Mouse (Mus musculus) hematopoietic stem cell, adult 5-6 weeks (primary cell): ENCODE data around the gene Tfdp1. TPM values are rescaled to one million over a fixed set of nuclear protein-coding genes. Genes with fewer than 3 reads are reported as not detected.
A peak's percentile ranks its signal among the peaks of the same experiment; 100 is the strongest.

Source experiments
- ATAC-seq, 2 experiments: fragments of 125-278 bp in 1 of 2; replicated peaks in 1 of 2; 2 replicates each; pipeline ENCODE4 v1.8.0; 2016 to 2017; ENCODE audit warnings: inconsistent platforms in 2 of 2, mild to moderate bottlenecking in 2 of 2, moderate number of reproducible peaks in 2 of 2, low read depth in 1 of 2, moderate TSS enrichment in 1 of 2; ENCODE audit not compliant: low FRiP score in 2 of 2, poor library complexity in 2 of 2, severe bottlenecking in 2 of 2, insufficient read depth in 1 of 2, low TSS enrichment in 1 of 2
- total RNA-seq: library from RNA; stranded (forward); fragments of 172-1452, 232-1000 nt; gene quantifications from 2 replicates; pipeline ENCODE4 v1.2.3, GENCODE M21; 2017

Gene Tfdp1
- 110 and 129 TPM in 2 replicates for total RNA-seq

GRCm38 (mm10) chr8:13338255-13338860 lies at the start of gene Tfdp1:
Gene Tfdp1, plus strand, starts transcription at chr8:13338751.
- peak; percentile 53 to 61 for ATAC-seq

DNA sequence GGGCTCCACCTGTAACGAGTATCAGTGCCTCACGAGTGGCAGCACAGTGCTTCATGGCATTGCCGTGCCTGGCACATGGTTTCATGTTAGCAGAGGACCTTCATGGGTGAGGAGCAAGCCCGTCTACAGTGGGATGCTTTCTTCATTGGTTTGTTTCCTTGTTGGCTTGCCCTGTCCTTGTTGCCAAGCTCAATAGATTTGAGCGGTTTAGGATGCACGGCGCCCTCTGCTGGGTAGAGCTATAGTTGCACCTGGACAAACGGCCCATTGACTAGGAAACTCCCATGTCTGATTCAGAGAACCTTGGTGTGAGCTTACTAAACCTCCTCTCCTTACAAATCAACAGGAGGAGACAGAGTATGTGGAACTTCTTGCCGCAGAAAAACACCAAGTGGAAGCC lies 46.2 kb upstream of the Tfdp1 start:
- ATAC-seq: peak; percentile 52 to 61; a peak in 3 of 4 replicates

DNA sequence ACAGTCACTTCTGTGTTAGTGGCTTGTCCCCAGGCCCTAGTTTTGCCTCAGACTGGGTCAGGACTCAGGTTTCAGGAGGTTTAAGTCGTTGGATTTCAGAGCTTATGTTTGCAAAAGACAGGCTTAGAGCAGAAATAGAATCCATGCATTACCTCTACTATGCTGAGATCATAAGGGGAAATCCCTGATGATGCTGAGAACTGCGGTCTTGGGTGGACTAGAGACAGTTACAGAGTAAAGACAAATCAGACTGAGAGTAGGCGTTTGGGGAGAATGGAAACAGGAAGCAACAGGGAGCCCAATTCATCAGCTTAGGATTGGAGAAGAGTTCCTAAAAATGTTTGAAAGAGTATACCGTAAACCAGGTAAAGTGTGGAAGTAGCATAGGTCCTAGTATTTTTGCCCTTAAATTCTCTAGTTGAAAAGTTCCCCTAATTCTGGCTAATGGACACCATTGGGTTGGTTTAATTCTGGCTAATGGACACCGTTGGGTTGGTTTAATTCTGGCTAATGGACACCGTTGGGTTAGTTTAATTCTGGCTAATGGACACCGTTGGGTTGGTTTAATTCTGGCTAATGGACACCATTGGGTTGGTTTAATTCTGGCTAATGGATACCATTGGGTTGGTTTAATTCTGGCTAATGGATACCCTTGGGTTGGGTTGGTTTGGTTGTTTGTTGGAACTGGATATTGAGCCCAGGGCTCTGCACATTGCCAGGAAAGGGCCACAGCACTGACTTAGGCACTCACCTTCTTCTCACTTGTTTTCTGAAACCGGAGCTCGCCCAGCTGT lies 44.7 kb upstream of the Tfdp1 start:
- ATAC-seq: no peak

DNA sequence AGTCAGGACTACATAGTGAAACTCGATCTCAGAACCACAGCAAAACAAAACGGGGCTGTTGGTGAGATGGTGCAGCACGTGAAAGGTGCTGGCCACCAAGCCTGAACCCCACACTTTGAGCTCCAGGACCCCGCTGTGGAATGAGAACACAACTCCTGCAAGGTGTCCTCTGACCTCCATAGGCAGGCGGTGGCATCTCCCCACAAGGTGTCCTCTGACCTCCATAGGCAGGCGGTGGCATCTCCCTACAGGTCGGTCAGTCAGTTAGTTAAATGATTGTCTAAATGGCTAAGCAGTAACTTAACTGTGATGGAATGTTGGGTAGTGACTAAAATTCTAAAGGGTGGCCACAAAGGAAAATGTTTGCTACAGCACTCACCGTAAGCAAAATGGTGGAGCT lies 39.0 kb upstream of the Tfdp1 start:
- ATAC-seq: no peak

- no peak for ATAC-seq
Measured at GRCm38 (mm10) chr8:13301036-13301435, 37.5 kb upstream of the Tfdp1 start.

- ATAC-seq: no peak
Measured at GRCm38 (mm10) chr8:13305459-13305858, 33.1 kb upstream of the Tfdp1 start.

DNA sequence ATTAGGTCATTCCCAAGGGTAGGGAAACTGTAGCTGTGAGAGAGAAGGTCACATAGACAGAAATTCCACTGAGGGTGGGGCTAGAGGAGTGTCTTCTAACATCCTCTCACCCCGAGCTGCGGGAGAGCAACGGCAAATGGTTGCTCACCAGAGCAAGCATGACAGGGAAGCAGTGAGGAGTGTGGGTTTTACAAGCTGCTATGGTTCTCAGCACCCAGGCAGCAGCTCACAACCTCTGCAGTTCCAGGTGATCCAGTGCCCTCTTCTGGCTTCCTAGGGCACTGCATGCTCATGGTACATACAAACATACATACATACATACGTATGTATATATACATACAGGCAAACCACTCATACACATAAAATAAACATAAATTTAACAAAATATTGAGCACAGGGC lies 32.7 kb upstream of the Tfdp1 start:
- no peak for ATAC-seq

DNA sequence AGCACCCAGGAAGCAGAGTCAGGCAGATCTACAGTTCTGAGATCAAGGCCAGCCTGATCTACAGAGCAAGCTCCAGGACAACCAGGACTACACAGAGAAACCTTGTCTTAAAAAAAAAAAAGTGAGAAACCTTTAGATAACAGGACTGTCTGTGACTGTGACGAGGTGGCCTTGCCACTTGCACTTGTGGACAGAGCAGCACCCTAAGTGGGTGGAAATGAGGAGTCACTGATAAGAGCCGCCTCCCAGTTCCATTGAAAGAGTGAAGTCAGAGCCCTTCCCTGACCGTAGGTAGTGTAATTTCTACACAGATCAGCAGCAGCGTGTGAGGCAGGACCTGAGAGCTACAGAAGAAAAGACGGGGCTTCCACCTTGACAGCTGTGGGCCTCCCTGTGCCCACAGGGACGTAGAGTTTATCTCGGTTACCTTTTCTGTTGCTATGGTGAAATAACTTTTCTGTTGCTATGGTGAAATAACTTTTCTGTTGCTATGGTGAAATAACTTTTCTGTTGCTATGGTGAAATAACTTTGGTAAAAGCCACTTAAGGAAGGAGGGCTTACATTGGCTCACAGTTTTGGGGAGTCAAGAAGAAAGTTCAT lies 32.1 kb upstream of the Tfdp1 start:
- ATAC-seq: peak in 1 of 2 experiments; percentile 59; a peak in 1 of 4 replicates

DNA sequence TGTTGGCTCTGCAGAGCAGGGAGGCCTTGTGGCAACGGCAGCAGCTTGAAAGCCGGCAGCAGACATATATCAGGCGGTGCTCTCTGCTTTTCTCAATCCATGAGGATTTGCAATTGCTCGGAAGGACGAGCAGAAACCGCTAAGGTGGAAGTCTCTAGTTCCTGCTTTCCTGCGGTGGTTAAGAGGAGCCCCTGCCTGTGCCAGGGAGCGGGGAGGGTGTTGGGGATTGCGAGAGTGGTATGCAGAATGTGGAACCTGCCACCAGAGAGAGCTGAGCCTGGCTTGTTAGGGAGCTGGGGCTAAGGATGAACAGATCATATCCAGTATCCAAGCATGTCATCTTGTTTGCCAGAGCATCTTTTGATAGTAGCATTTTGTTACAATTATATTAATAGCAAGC lies 31.6 kb upstream of the Tfdp1 start:
- peak in 1 of 2 experiments; percentile 77; a peak in 2 of 4 replicates for ATAC-seq

- no peak for ATAC-seq
Measured at GRCm38 (mm10) chr8:13314922-13315321, 23.6 kb upstream of the Tfdp1 start.

GRCm38 (mm10) chr8:13316671-13317070 lies 21.9 kb upstream of the Tfdp1 start:
- ATAC-seq: no peak

GRCm38 (mm10) chr8:13326598-13326997 lies 12.0 kb upstream of the Tfdp1 start:
- 0 out of 4 replicates have a peak, but pooled peaks of 1 of the 2 experiments have one; percentile 45 for ATAC-seq

DNA sequence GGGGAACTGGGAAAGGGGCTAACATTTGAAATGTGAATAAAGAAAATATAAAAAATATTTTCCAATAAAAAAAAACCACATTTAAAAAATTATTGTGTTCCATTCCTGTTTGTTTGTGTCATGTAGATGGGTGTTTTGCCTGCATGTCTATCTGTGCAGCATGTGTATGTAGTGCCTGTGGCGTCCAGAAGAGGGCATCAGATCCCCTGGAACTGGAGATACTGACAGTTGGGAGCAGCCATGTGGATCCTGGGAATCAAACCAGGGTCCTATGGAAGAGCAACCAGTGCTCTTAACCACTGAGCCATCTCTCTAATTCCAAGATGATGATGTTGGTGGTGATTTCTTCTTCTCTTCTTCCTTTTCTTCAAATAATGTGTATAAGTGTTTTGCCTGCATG lies 3.9 kb upstream of the Tfdp1 start:
- no peak for ATAC-seq

- ATAC-seq: peak; percentile 63 to 66
Measured at GRCm38 (mm10) chr8:13337245-13337644, 1.3 kb upstream of the Tfdp1 start.

- ATAC-seq: no peak
Measured at GRCm38 (mm10) chr8:13337678-13338077, 873 bp upstream of the Tfdp1 start.

- no peak for ATAC-seq
Measured at GRCm38 (mm10) chr8:13338901-13339645, 522 bp downstream of the Tfdp1 start.

GRCm38 (mm10) chr8:13339646-13339990 lies 1.1 kb downstream of the Tfdp1 start:
- no peak for ATAC-seq

GRCm38 (mm10) chr8:13340650-13341049 lies 2.1 kb downstream of the Tfdp1 start:
- no peak for ATAC-seq
